Mouse (Mus musculus): ENCODE measurements at regions not wholly inside any gene's neighbourhood (a gene's known extent, or its start where the extent isn't known, plus 50 kb on each side); places are given as distances from the start of the nearest gene placed in this dataset.
"Not testable (repeated sequence)": the region's sequence is repeated elsewhere in the genome, so short reads cannot be mapped to it uniquely, and the experiment has no call there.

GRCm38 (mm10) chr1:194412193-194412592 lies 205.8 kb upstream of the Plxna2 start:
- no peaks in the 10 kb centered on the region for H3K36me3 ChIP-seq (ENCODE audit: control insufficient read depth, insufficient read depth, low read length)
- H3K27me3 ChIP-seq (ENCODE audit: control insufficient read depth, insufficient read depth, low read length): no peaks in the 10 kb centered on the region
- no peak for TF ChIP-seq CTCF (IDR thresholded peaks at IDR 0.05; ENCODE audit: extremely low read depth, insufficient read depth, insufficient read length, insufficient replicate concordance)
- DNase-seq (ENCODE audit: low read depth in 1 of 2, low spot score in 2 of 2): no peak
- H3K4me3 ChIP-seq (ENCODE audit: extremely low read depth, insufficient read depth, insufficient read length): no peak overlapping the region
- no peaks in the 10 kb centered on the region for H3K4me1 ChIP-seq (ENCODE audit: control insufficient read depth, insufficient read depth, insufficient read length)
- H3K27ac ChIP-seq (ENCODE audit: insufficient read depth, low read length): no peak overlapping the region
- 74% methylated on average over 5 of the region's 5 CpGs for WGBS

DNA sequence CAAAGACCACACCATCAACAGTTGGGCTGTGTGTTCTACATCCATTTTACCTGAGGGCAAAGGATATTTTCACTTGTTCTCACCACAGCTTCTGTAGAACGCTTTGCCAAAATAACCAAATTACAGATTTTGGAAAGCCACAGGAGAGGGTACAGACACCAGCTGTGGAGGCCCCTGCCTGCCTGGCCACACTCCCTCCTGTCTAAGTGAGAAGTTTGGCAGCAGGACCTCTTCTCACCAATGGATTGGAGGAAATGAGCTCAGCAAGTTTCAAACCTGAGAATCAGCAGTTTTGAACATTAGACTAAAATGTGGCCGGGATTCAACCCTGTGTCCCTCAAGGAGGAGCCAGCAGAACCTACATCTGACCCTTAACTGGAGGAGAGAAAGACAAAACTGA lies 206.2 kb upstream of the Plxna2 start:
- Histone ChIP-seq H3K36me3 (ENCODE audit: control insufficient read depth, insufficient read depth, low read length) (no peaks in the 10 kb centered on the region), H3K27me3 (ENCODE audit: control insufficient read depth, insufficient read depth, low read length) (no peaks in the 10 kb centered on the region), H3K27ac (ENCODE audit: insufficient read depth, low read length) (no peak overlapping the region), H3K4me1 (ENCODE audit: control insufficient read depth, insufficient read depth, insufficient read length) (no peaks in the 10 kb centered on the region), H3K4me3 (ENCODE audit: extremely low read depth, insufficient read depth, insufficient read length) (no peak overlapping the region)
- WGBS: 59% methylated on average over 2 of the region's 2 CpGs
- no peak for DNase-seq (ENCODE audit: low read depth in 1 of 2, low spot score in 2 of 2)
- TF ChIP-seq POLR2A (IDR thresholded peaks at IDR 0.05; ENCODE audit: low read depth, low read length) (no peak), CTCF (IDR thresholded peaks at IDR 0.05; ENCODE audit: extremely low read depth, insufficient read depth, insufficient read length, insufficient replicate concordance) (no peak)

- TF ChIP-seq CTCF (IDR thresholded peaks at IDR 0.05; ENCODE audit: extremely low read depth, insufficient read depth, insufficient read length, insufficient replicate concordance): no peak
- H3K27ac ChIP-seq (ENCODE audit: insufficient read depth, low read length): no peak overlapping the region
- H3K4me3 ChIP-seq (ENCODE audit: extremely low read depth, insufficient read depth, insufficient read length): no peak overlapping the region
- no peaks in the 10 kb centered on the region for H3K4me1 ChIP-seq (ENCODE audit: control insufficient read depth, insufficient read depth, insufficient read length)
- DNase-seq (ENCODE audit: low read depth in 1 of 2, low spot score in 2 of 2): no peak
- no peaks in the 10 kb centered on the region for H3K36me3 ChIP-seq (ENCODE audit: control insufficient read depth, insufficient read depth, low read length)
- H3K27me3 ChIP-seq (ENCODE audit: control insufficient read depth, insufficient read depth, low read length): no peaks in the 10 kb centered on the region
Measured at GRCm38 (mm10) chr1:194399281-194399680, 218.7 kb upstream of the Plxna2 start.

- H3K36me3 ChIP-seq (ENCODE audit: control insufficient read depth, insufficient read depth, low read length): no peaks in the 10 kb centered on the region
- H3K27me3 ChIP-seq (ENCODE audit: control insufficient read depth, insufficient read depth, low read length): no peaks in the 10 kb centered on the region
- H3K27ac ChIP-seq (ENCODE audit: insufficient read depth, low read length): no peak overlapping the region
- TF ChIP-seq POLR2A (IDR thresholded peaks at IDR 0.05; ENCODE audit: low read depth, low read length) (no peak), CTCF (IDR thresholded peaks at IDR 0.05; ENCODE audit: extremely low read depth, insufficient read depth, insufficient read length, insufficient replicate concordance) (no peak)
- WGBS: 78% methylated on average over 4 of the region's 4 CpGs
- no peak for DNase-seq (ENCODE audit: low read depth in 1 of 2, low spot score in 2 of 2)
- H3K4me1 ChIP-seq (ENCODE audit: control insufficient read depth, insufficient read depth, insufficient read length): no peaks in the 10 kb centered on the region
- no peak overlapping the region for H3K4me3 ChIP-seq (ENCODE audit: extremely low read depth, insufficient read depth, insufficient read length)
Measured at GRCm38 (mm10) chr1:194396754-194397460, 221.1 kb upstream of the Plxna2 start.

DNA sequence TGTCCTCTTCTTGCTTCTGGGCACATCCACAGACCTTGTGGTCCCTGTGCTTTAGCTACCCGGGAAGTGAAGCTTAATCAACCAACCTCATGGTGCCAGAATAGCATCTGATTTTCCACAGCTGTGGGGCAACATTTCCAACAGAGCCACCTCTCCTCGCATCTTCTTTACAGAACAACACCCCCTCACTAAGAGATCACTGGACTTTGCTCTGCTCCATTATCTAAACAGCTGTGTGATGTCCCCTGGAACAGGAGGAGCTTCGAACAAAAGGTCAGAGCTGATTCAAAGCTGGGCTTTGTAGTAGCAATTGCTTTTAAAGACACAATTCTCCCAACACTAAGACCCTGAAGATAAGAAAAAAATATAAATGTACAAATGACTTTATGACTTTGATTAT lies 224.3 kb upstream of the Plxna2 start:
- Histone ChIP-seq H3K36me3 (ENCODE audit: control insufficient read depth, insufficient read depth, low read length) (no peaks in the 10 kb centered on the region), H3K4me1 (ENCODE audit: control insufficient read depth, insufficient read depth, insufficient read length) (no peaks in the 10 kb centered on the region), H3K4me3 (ENCODE audit: extremely low read depth, insufficient read depth, insufficient read length) (no peak overlapping the region), H3K27ac (ENCODE audit: insufficient read depth, low read length) (no peak overlapping the region), H3K27me3 (ENCODE audit: control insufficient read depth, insufficient read depth, low read length) (no peaks in the 10 kb centered on the region)
- TF ChIP-seq POLR2A (IDR thresholded peaks at IDR 0.05; ENCODE audit: low read depth, low read length) (no peak), CTCF (IDR thresholded peaks at IDR 0.05; ENCODE audit: extremely low read depth, insufficient read depth, insufficient read length, insufficient replicate concordance) (no peak)
- DNase-seq (ENCODE audit: low read depth in 1 of 2, low spot score in 2 of 2): no peak
- 80% methylated on average over 3 of the region's 3 CpGs for WGBS

- DNase-seq (ENCODE audit: low read depth in 1 of 2, low spot score in 2 of 2): no peak
- no peaks in the 10 kb centered on the region for H3K4me1 ChIP-seq (ENCODE audit: control insufficient read depth, insufficient read depth, insufficient read length)
- TF ChIP-seq POLR2A (IDR thresholded peaks at IDR 0.05; ENCODE audit: low read depth, low read length): no peak
- no peak for TF ChIP-seq CTCF (IDR thresholded peaks at IDR 0.05; ENCODE audit: extremely low read depth, insufficient read depth, insufficient read length, insufficient replicate concordance)
- WGBS: 86% methylated on average over 2 of the region's 2 CpGs
- no peaks in the 10 kb centered on the region for H3K27me3 ChIP-seq (ENCODE audit: control insufficient read depth, insufficient read depth, low read length)
- H3K27ac ChIP-seq (ENCODE audit: insufficient read depth, low read length): no peak overlapping the region
- H3K4me3 ChIP-seq (ENCODE audit: extremely low read depth, insufficient read depth, insufficient read length): no peak overlapping the region
- no peaks in the 10 kb centered on the region for H3K36me3 ChIP-seq (ENCODE audit: control insufficient read depth, insufficient read depth, low read length)
Measured at GRCm38 (mm10) chr1:194390202-194390601, 227.8 kb upstream of the Plxna2 start.

DNA sequence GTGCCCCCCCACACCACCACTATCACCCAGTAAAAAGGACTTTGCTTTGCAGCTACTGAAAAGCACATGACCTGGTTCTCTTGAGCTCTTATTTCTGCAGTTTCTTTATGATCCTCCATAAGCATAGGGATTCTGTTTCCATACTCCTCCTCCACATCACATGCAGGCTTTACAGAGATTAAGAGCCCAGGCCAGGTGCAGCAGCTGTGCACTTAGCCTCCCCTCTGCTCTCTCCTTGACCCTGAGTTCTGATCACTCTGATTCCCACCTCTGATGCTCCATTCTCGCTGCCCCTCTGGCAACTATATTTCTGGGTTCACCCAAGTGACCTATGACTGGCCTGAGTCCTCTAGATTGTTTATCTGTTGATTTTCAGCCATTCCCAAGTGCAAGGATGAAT lies 239.9 kb upstream of the Plxna2 start:
- H3K27me3 ChIP-seq (ENCODE audit: control insufficient read depth, insufficient read depth, low read length): no peaks in the 10 kb centered on the region
- WGBS: 77% methylated on average over 1 of the region's 1 CpGs
- no peaks in the 10 kb centered on the region for H3K36me3 ChIP-seq (ENCODE audit: control insufficient read depth, insufficient read depth, low read length)
- DNase-seq (ENCODE audit: low read depth in 1 of 2, low spot score in 2 of 2): no peak
- H3K27ac ChIP-seq (ENCODE audit: insufficient read depth, low read length): no peak overlapping the region
- H3K4me3 ChIP-seq (ENCODE audit: extremely low read depth, insufficient read depth, insufficient read length): no peak overlapping the region
- TF ChIP-seq CTCF (IDR thresholded peaks at IDR 0.05; ENCODE audit: extremely low read depth, insufficient read depth, insufficient read length, insufficient replicate concordance) (no peak), POLR2A (IDR thresholded peaks at IDR 0.05; ENCODE audit: low read depth, low read length) (no peak)
- H3K4me1 ChIP-seq (ENCODE audit: control insufficient read depth, insufficient read depth, insufficient read length): no peaks in the 10 kb centered on the region

- WGBS: 88% methylated on average over 4 of the region's 4 CpGs
- H3K36me3 ChIP-seq (ENCODE audit: control insufficient read depth, insufficient read depth, low read length); H3K4me3 ChIP-seq (ENCODE audit: extremely low read depth, insufficient read depth, insufficient read length); DNase-seq (ENCODE audit: low read depth in 1 of 2, low spot score in 2 of 2); H3K27me3 ChIP-seq (ENCODE audit: control insufficient read depth, insufficient read depth, low read length); H3K4me1 ChIP-seq (ENCODE audit: control insufficient read depth, insufficient read depth, insufficient read length); H3K27ac ChIP-seq (ENCODE audit: insufficient read depth, low read length): not testable (repeated sequence)
Measured at GRCm38 (mm10) chr1:194373511-194373910, 244.5 kb upstream of the Plxna2 start.
